Mouse (Mus musculus) liver, embryonic 11.5 days (tissue): ENCODE measurements around the gene Trp53tg5. TPM values are rescaled to one million over a fixed set of nuclear protein-coding genes. Genes with fewer than 3 reads are reported as not detected.

Experiments used
- ATAC-seq: fragments of 200-750 bp; cut with Nextera tagmentation; replicated peaks from 2 replicates; pipeline ENCODE4 v1.8.0; 2017; ENCODE audit warnings: moderate number of reproducible peaks, mild to moderate bottlenecking, moderate TSS enrichment, moderate library complexity; ENCODE audit not compliant: low FRiP score
- DNase-seq: peaks from one replicate; pipeline ENCODE4 v3.0.0-alpha.2; 2017; ENCODE audit warnings: low spot score
- H3K27ac ChIP-seq: fragments of 300-500 bp; sonication (generic); 2 replicates; pipeline ENCODE4 v1.5.1; 2014; ENCODE audit warnings: mild to moderate bottlenecking, low read depth, low read length, control low read depth
- H3K27me3 ChIP-seq: fragments of 300-500 bp; sonication (generic); replicated peaks from 2 replicates; pipeline ENCODE4 v1.6.1; 2014; ENCODE audit warnings: low read length, mixed read lengths; ENCODE audit not compliant: control insufficient read depth, insufficient read depth
- H3K36me3 ChIP-seq: fragments of 300-500 bp; sonication (generic); 2 replicates; pipeline ENCODE4 v1.6.1; 2014; ENCODE audit warnings: mild to moderate bottlenecking, low read length, moderate library complexity, mixed read lengths; ENCODE audit not compliant: control insufficient read depth, insufficient read depth
- H3K4me1 ChIP-seq: fragments of 300-500 bp; sonication (generic); replicated peaks from 2 replicates; pipeline ENCODE4 v1.6.1; 2014; ENCODE audit warnings: low read length, mixed read lengths; ENCODE audit not compliant: control insufficient read depth, insufficient read depth
- H3K4me2 ChIP-seq: fragments of 300-500 bp; sonication (generic); 2 replicates; pipeline ENCODE4 v1.6.1; 2014; ENCODE audit warnings: mild to moderate bottlenecking, control low read depth, moderate library complexity
- H3K4me3 ChIP-seq: fragments of 300-500 bp; sonication (generic); 2 replicates; pipeline ENCODE4 v1.5.1; 2014; ENCODE audit warnings: low read depth, low read length, control low read depth
- H3K9ac ChIP-seq: fragments of 300-500 bp; sonication (generic); 2 replicates; pipeline ENCODE4 v1.6.1; 2014; ENCODE audit warnings: low read depth, low read length, control low read depth
- H3K9me3 ChIP-seq: fragments of 300-500 bp; sonication (generic); 2 replicates; pipeline ENCODE4 v1.6.1; 2016; ENCODE audit warnings: low read length, inconsistent platforms, mixed read lengths; ENCODE audit not compliant: control insufficient read depth
- WGBS: fragments of 180-500 bp; shearing (Covaris S2); extraction: QIAGEN DNeasy Blood & Tissue Kit; methylation state at CpG from one replicate; pipeline ENCODE4 v1.1.7; 2014; 5-methylcytosine and 5-hydroxymethylcytosine counted together
- polyA plus RNA-seq: library from polyadenylated mRNA; unstranded; fragments of >200 nt; fragmentation: Nextera tagmentation; extraction: Ambion mirVana; gene quantifications from 2 replicates; pipeline ENCODE4 v1.2.1, GENCODE M21; 2014

Gene Trp53tg5
- not detected in 2 replicates for polyA plus RNA-seq

GRCm38 (mm10) chr2:164473624-164474023 is at the start of gene Trp53tg5:
Gene Trp53tg5, minus strand, starts transcription at chr2:164473724.
- WGBS: 88% methylated on average over 6 of the region's 6 CpGs
- Histone ChIP-seq H3K4me3 (no peak within 1 kb of the TSS), H3K36me3 (no peaks in the 10 kb centered on the region), H3K4me2 (no peak within 1 kb of the TSS), H3K9me3 (no peaks in the 10 kb centered on the region), H3K27me3 (no peaks in the 10 kb centered on the region), H3K4me1 (no peaks in the 10 kb centered on the region), H3K9ac (no peak within 1 kb of the TSS), H3K27ac (no peak within 1 kb of the TSS)
- no peak for ATAC-seq
- no peak for DNase-seq

GRCm38 (mm10) chr2:164522280-164522679 is 48.8 kb upstream of the Trp53tg5 start:
- Histone ChIP-seq H3K4me2 (no peak overlapping the region), H3K9ac (no peak overlapping the region), H3K36me3 (no peaks in the 10 kb centered on the region), H3K9me3 (no peaks in the 10 kb centered on the region), H3K27me3 (0 out of 2 replicates have a peak, but pooled peaks cover 2% of the 10 kb centered on the region), H3K4me3 (no peak overlapping the region), H3K4me1 (peaks cover 3% of the 10 kb centered on the region; the same call in 1 of the 2 replicates), H3K27ac (no peak overlapping the region)
- DNase-seq: no peak
- 18% methylated on average over 8 of the region's 8 CpGs for WGBS
- ATAC-seq: no peak

- Histone ChIP-seq H3K9ac (no peak overlapping the region), H3K36me3 (no peaks in the 10 kb centered on the region), H3K27ac (no peak overlapping the region), H3K9me3 (no peaks in the 10 kb centered on the region), H3K4me1 (peaks cover 3% of the 10 kb centered on the region; the same call in 1 of the 2 replicates), H3K4me3 (no peak overlapping the region), H3K4me2 (0 out of 2 replicates have a peak overlapping the region, but pooled peaks have one; percentile 9), H3K27me3 (0 out of 2 replicates have a peak, but pooled peaks cover 2% of the 10 kb centered on the region)
- ATAC-seq (no peak), DNase-seq (no peak)
- WGBS: 9% methylated on average over 11 of the region's 11 CpGs
These were observed 48.3 kb upstream of the Trp53tg5 start for GRCm38 (mm10) chr2:164521841-164522240.

GRCm38 (mm10) chr2:164520782-164521181 is 47.3 kb upstream of the Trp53tg5 start:
- H3K4me2 ChIP-seq: no peak overlapping the region
- no peaks in the 10 kb centered on the region for H3K9me3 ChIP-seq
- H3K27ac ChIP-seq: no peak overlapping the region
- 0 out of 2 replicates have a peak, but pooled peaks have one; percentile 26 for ATAC-seq
- H3K9ac ChIP-seq: no peak overlapping the region
- no peaks in the 10 kb centered on the region for H3K36me3 ChIP-seq
- peaks cover 3% of the 10 kb centered on the region; the same call in 1 of the 2 replicates for H3K4me1 ChIP-seq
- H3K4me3 ChIP-seq: no peak overlapping the region
- 0 out of 2 replicates have a peak, but pooled peaks cover 2% of the 10 kb centered on the region for H3K27me3 ChIP-seq
- 6% methylated on average over 3 of the region's 3 CpGs for WGBS
- DNase-seq: no peak

- no peak overlapping the region for H3K9ac ChIP-seq
- peaks cover 6% of the 10 kb centered on the region; the same call in 1 of the 2 replicates for H3K4me1 ChIP-seq
- no peak overlapping the region for H3K4me3 ChIP-seq
- 0 out of 2 replicates have a peak, but pooled peaks cover 2% of the 10 kb centered on the region for H3K27me3 ChIP-seq
- H3K27ac ChIP-seq: no peak overlapping the region
- no peak overlapping the region for H3K4me2 ChIP-seq
- ATAC-seq (no peak), DNase-seq (no peak)
- no peaks in the 10 kb centered on the region for H3K9me3 ChIP-seq
- H3K36me3 ChIP-seq: no peaks in the 10 kb centered on the region
- 73% methylated on average over 6 of the region's 6 CpGs for WGBS
These were observed 45.6 kb upstream of the Trp53tg5 start for GRCm38 (mm10) chr2:164519171-164519526.

GRCm38 (mm10) chr2:164518266-164519170 is 45.0 kb upstream of the Trp53tg5 start:
- no peaks in the 10 kb centered on the region for H3K9me3 ChIP-seq
- H3K9ac ChIP-seq: no peak overlapping the region
- no peak for ATAC-seq
- no peak overlapping the region for H3K27ac ChIP-seq
- H3K36me3 ChIP-seq: no peaks in the 10 kb centered on the region
- no peak for DNase-seq
- H3K27me3 ChIP-seq: 0 out of 2 replicates have a peak, but pooled peaks cover 2% of the 10 kb centered on the region
- peaks cover 6% of the 10 kb centered on the region; the same call in 1 of the 2 replicates for H3K4me1 ChIP-seq
- no peak overlapping the region for H3K4me2 ChIP-seq
- WGBS: 56% methylated on average over 11 of the region's 11 CpGs
- no peak overlapping the region for H3K4me3 ChIP-seq

GRCm38 (mm10) chr2:164517485-164518221 is 44.1 kb upstream of the Trp53tg5 start:
- peaks cover 11% of the 10 kb centered on the region for H3K4me1 ChIP-seq
- ATAC-seq (no peak), DNase-seq (peak; percentile 59)
- no peak overlapping the region for H3K9ac ChIP-seq
- H3K4me2 ChIP-seq: no peak overlapping the region
- H3K27me3 ChIP-seq: 0 out of 2 replicates have a peak, but pooled peaks cover 2% of the 10 kb centered on the region
- H3K36me3 ChIP-seq: no peaks in the 10 kb centered on the region
- H3K27ac ChIP-seq: no peak overlapping the region
- 27% methylated on average over 10 of the region's 10 CpGs for whole genome bisulfite sequencing
- no peak overlapping the region for H3K4me3 ChIP-seq
- H3K9me3 ChIP-seq: no peaks in the 10 kb centered on the region

GRCm38 (mm10) chr2:164516592-164516991 is 43.1 kb upstream of the Trp53tg5 start:
- DNase-seq (no peak), ATAC-seq (no peak)
- Histone ChIP-seq H3K4me3 (no peak overlapping the region), H3K4me1 (peaks cover 14% of the 10 kb centered on the region), H3K27ac (no peak overlapping the region), H3K27me3 (no peaks in the 10 kb centered on the region), H3K9ac (no peak overlapping the region), H3K36me3 (no peaks in the 10 kb centered on the region), H3K4me2 (no peak overlapping the region), H3K9me3 (no peaks in the 10 kb centered on the region)
- 89% methylated on average over 11 of the region's 11 CpGs for WGBS
